Mouse (Mus musculus): ENCODE results near the gene Scaf4. TPM values are rescaled to one million over a fixed set of nuclear protein-coding genes. Genes with fewer than 3 reads are reported as not detected.

Scaf4 gene
- polyA plus RNA-seq, 1 experiment: 110 TPM

GRCm38 (mm10) chr16:90303988-90304299, 19.6 kb upstream of the Scaf4 start:
- no peak for DNase-seq
- no peak overlapping the region for H3K4me3 ChIP-seq (ENCODE audit: control insufficient read depth, insufficient read depth, low read length)
- H3K36me3 ChIP-seq (ENCODE audit: control insufficient read depth, insufficient read depth, low read length): no peaks in the 10 kb centered on the region
- no peaks in the 10 kb centered on the region for H3K27me3 ChIP-seq (ENCODE audit: control insufficient read depth, insufficient read depth, low read length)
- 93% methylated on average over 2 of the region's 2 CpGs for WGBS
- no peaks in the 10 kb centered on the region for H3K4me1 ChIP-seq (replicated peaks; ENCODE audit: control insufficient read depth, insufficient read depth, low read length)
- H3K27ac ChIP-seq (ENCODE audit: control insufficient read depth, insufficient read depth, low read length): no peak overlapping the region
- TF ChIP-seq POLR2A (IDR thresholded peaks at IDR 0.05; ENCODE audit: control insufficient read depth, extremely low read depth, insufficient read depth, low read length, poor library complexity): no peak

GRCm38 (mm10) chr16:90303286-90303987, 19.1 kb upstream of the Scaf4 start:
- no peak overlapping the region for H3K4me3 ChIP-seq (ENCODE audit: control insufficient read depth, insufficient read depth, low read length)
- TF ChIP-seq POLR2A (IDR thresholded peaks at IDR 0.05; ENCODE audit: control insufficient read depth, extremely low read depth, insufficient read depth, low read length, poor library complexity) (no peak), CTCF (IDR thresholded peaks at IDR 0.05; ENCODE audit: borderline replicate concordance, control insufficient read depth, extremely low read depth, insufficient read depth, low read length, poor library complexity) (no peak)
- no peaks in the 10 kb centered on the region for H3K4me1 ChIP-seq (replicated peaks; ENCODE audit: control insufficient read depth, insufficient read depth, low read length)
- 90% methylated on average over 9 of the region's 9 CpGs for WGBS
- no peak for DNase-seq
- no peak overlapping the region for H3K27ac ChIP-seq (ENCODE audit: control insufficient read depth, insufficient read depth, low read length)
- H3K27me3 ChIP-seq (ENCODE audit: control insufficient read depth, insufficient read depth, low read length): no peaks in the 10 kb centered on the region
- H3K36me3 ChIP-seq (ENCODE audit: control insufficient read depth, insufficient read depth, low read length): no peaks in the 10 kb centered on the region

DNA sequence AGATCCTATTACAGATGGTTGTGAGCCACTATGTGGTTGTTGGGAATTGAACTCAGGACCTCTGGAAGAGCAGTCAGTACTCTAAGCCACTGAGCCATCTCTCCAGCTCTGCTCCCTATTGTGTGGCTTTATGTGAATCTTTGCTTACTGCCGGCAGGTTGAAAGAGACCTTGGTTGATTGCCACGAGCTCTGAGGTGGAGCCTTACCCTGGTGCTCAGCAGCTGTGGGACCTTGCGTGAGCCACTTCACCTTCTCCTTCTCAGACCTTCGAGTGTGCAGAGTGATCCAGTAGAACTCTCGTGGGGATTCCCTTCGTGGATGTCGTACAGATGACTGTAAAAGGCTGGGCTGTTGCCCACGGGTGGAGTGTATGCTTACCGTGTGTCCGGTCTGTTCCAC, 17.4 kb upstream of the Scaf4 start:
- TF ChIP-seq CTCF (IDR thresholded peaks at IDR 0.05; ENCODE audit: borderline replicate concordance, control insufficient read depth, extremely low read depth, insufficient read depth, low read length, poor library complexity): no peak
- no peak for TF ChIP-seq POLR2A (IDR thresholded peaks at IDR 0.05; ENCODE audit: control insufficient read depth, extremely low read depth, insufficient read depth, low read length, poor library complexity)
- no peak for DNase-seq
- no peaks in the 10 kb centered on the region for H3K27me3 ChIP-seq (ENCODE audit: control insufficient read depth, insufficient read depth, low read length)
- no peak overlapping the region for H3K4me3 ChIP-seq (ENCODE audit: control insufficient read depth, insufficient read depth, low read length)
- no peaks in the 10 kb centered on the region for H3K36me3 ChIP-seq (ENCODE audit: control insufficient read depth, insufficient read depth, low read length)
- WGBS: 90% methylated on average over 10 of the region's 10 CpGs
- no peak overlapping the region for H3K27ac ChIP-seq (ENCODE audit: control insufficient read depth, insufficient read depth, low read length)
- no peaks in the 10 kb centered on the region for H3K4me1 ChIP-seq (replicated peaks; ENCODE audit: control insufficient read depth, insufficient read depth, low read length)

DNA sequence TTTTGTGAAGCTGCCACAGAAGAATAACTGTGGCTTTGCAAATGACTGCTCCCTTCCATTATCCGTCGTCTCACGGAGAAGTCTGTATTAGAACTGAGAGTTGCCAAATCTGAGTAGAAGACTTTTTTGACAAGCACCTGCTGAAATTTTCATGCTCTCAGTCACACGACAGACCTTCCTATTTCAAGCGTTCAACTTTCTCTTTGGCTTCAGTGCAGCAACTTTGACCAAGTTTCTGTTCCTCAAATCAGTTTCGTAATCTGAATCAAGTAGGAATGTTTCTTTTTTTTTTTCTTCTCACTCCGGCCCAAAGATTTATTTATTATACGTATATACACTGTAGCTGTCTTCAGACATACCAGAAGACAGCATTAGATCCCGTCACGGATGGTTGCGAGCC, 16.6 kb upstream of the Scaf4 start:
- Histone ChIP-seq H3K4me1 (replicated peaks; ENCODE audit: control insufficient read depth, insufficient read depth, low read length) (no peaks in the 10 kb centered on the region), H3K27ac (ENCODE audit: control insufficient read depth, insufficient read depth, low read length) (no peak overlapping the region), H3K27me3 (ENCODE audit: control insufficient read depth, insufficient read depth, low read length) (no peaks in the 10 kb centered on the region), H3K4me3 (ENCODE audit: control insufficient read depth, insufficient read depth, low read length) (no peak overlapping the region), H3K36me3 (ENCODE audit: control insufficient read depth, insufficient read depth, low read length) (no peaks in the 10 kb centered on the region)
- whole genome bisulfite sequencing: 49% methylated on average over 11 of the region's 11 CpGs
- no peak for DNase-seq
- no peak for TF ChIP-seq CTCF (IDR thresholded peaks at IDR 0.05; ENCODE audit: borderline replicate concordance, control insufficient read depth, extremely low read depth, insufficient read depth, low read length, poor library complexity)
- no peak for TF ChIP-seq POLR2A (IDR thresholded peaks at IDR 0.05; ENCODE audit: control insufficient read depth, extremely low read depth, insufficient read depth, low read length, poor library complexity)

DNA sequence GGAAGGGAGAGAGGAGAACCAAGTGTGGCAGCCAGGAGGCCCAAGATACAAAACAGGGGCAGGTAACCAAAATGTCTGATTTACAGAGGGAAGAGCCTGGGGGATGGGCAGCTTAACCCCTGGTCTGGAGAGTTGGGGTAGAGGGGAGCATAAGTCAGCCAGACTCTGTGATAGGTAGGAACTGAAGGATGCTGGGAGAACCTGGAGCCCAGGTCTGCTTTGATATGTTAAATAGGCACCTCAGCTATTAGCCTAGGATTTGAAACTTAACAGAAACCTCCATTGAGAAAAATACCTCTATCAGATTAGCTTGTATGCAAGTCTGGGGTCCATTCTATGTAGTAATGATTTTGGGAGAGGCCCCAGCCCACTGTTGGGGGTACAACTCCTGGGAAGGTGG, 15.3 kb upstream of the Scaf4 start:
- Histone ChIP-seq H3K36me3 (ENCODE audit: control insufficient read depth, insufficient read depth, low read length) (no peaks in the 10 kb centered on the region), H3K27me3 (ENCODE audit: control insufficient read depth, insufficient read depth, low read length) (no peaks in the 10 kb centered on the region), H3K4me3 (ENCODE audit: control insufficient read depth, insufficient read depth, low read length) (no peak overlapping the region), H3K4me1 (replicated peaks; ENCODE audit: control insufficient read depth, insufficient read depth, low read length) (no peaks in the 10 kb centered on the region), H3K27ac (ENCODE audit: control insufficient read depth, insufficient read depth, low read length) (no peak overlapping the region)
- TF ChIP-seq CTCF (IDR thresholded peaks at IDR 0.05; ENCODE audit: borderline replicate concordance, control insufficient read depth, extremely low read depth, insufficient read depth, low read length, poor library complexity) (no peak), POLR2A (IDR thresholded peaks at IDR 0.05; ENCODE audit: control insufficient read depth, extremely low read depth, insufficient read depth, low read length, poor library complexity) (no peak)
- DNase-seq: no peak

DNA sequence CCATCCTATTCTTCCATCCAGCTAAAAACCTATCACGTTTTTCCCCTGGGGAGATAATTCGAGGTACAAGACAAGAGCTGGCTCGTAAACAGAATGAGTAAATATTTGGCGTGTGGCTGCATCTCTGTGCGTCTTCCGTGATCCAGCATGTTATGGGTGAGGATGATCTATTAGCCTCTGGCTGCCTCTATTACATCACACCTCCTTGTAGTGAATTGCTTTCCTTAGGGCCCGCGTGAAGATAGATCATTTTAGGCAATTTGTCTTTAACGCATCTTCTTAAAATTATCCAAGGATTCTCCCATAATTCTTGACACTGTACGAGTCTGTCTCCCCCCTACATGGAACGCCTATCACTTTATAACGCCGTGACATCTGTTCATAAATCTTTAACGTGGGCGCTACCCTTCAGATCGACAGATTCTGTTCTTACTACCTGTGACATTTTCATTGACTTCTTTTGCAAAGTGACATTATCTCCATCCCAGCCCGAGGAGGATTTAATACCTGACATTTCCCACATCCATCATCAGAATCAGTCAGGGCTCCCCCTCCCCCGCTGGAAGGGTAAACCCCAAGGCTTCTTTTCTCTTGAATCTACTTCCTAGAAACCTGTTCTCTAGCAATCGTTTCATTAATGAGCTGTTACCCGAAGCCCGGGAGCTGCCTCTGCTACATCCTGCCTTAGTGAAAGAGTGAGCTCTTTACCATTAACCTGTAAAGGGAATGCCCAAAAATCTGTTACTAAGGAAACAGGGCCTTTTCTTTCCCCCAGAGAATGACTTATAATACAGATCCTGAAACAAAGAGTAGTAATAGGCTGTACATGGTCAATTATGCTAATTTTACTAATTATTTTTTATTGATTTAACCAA, 14.4 kb upstream of the Scaf4 start:
- no peaks in the 10 kb centered on the region for H3K36me3 ChIP-seq (ENCODE audit: control insufficient read depth, insufficient read depth, low read length)
- TF ChIP-seq CTCF (IDR thresholded peaks at IDR 0.05; ENCODE audit: borderline replicate concordance, control insufficient read depth, extremely low read depth, insufficient read depth, low read length, poor library complexity): no peak
- no peak for TF ChIP-seq POLR2A (IDR thresholded peaks at IDR 0.05; ENCODE audit: control insufficient read depth, extremely low read depth, insufficient read depth, low read length, poor library complexity)
- 67% methylated on average over 21 of the region's 21 CpGs for WGBS
- H3K4me1 ChIP-seq (replicated peaks; ENCODE audit: control insufficient read depth, insufficient read depth, low read length): no peaks in the 10 kb centered on the region
- no peaks in the 10 kb centered on the region for H3K27me3 ChIP-seq (ENCODE audit: control insufficient read depth, insufficient read depth, low read length)
- DNase-seq: no peak
- H3K27ac ChIP-seq (ENCODE audit: control insufficient read depth, insufficient read depth, low read length): no peak overlapping the region
- H3K4me3 ChIP-seq (ENCODE audit: control insufficient read depth, insufficient read depth, low read length): no peak overlapping the region
